ENCODE assay signal across 9 mouse cellular contexts in genomic region chr12:100422286-100422820, GRCm38 (mm10).
DNase-seq lines count a peak whose midpoint lies in the region; ATAC-seq and TF ChIP-seq lines count a peak whose summit lies in the region.
"Had no signal": no experiment of that assay in that cellular context is flagged by ENCODE, and none has a peak within 500 bp of the region (broad histone marks: within the 10 kb centered on the region; RNA-seq: fewer than 3 reads in every experiment).

No protein-coding gene starts in this region.

- POLR2A ChIA-PET in Patski (lab: Charles Lee): interaction anchor here (0.7 kb wide), 1 partner anchor 234 kb away, joined by 3 read pairs; no protein-coding TSS in a partner anchor

- in situ Hi-C loops in Patski (cut with MboI; ENCODE audit: low pct_unique_long_range_greater_than_20kb): loop anchor here (10.0 kb wide), 1 partner anchor 218 kb away; no protein-coding TSS in a partner anchor

- no peak overlapping the region for H3K27ac ChIP-seq in hindbrain, postnatal 0 days
- H3K27ac ChIP-seq in hindbrain, embryonic 11.5 days (ENCODE audit: low read depth, low read length): no peak overlapping the region
- H3K27ac ChIP-seq: liver, embryonic 13.5 days had no signal

- H3K4me1 ChIP-seq in hindbrain, postnatal 0 days (ENCODE audit: insufficient read depth, low read length): 0 out of 2 replicates have a peak, but pooled peaks cover 8% of the 10 kb centered on the region
- H3K4me1 ChIP-seq in hindbrain, embryonic 11.5 days (replicated peaks; ENCODE audit: control insufficient read depth, insufficient read depth, low read length): no peaks in the 10 kb centered on the region
- H3K4me1 ChIP-seq: liver, embryonic 13.5 days had no signal

- no peaks in the 10 kb centered on the region for H3K9me3 ChIP-seq in hindbrain, postnatal 0 days (ENCODE audit: low read length)
- H3K9me3 ChIP-seq in hindbrain, embryonic 11.5 days (ENCODE audit: control insufficient read depth, low read length): no peaks in the 10 kb centered on the region
- H3K9me3 ChIP-seq: liver, embryonic 13.5 days had no signal

- CTCF ChIA-PET in Patski (lab: Charles Lee): interaction anchor here (0.6 to 2.5 kb wide), 4 partner anchors 17 to 221 kb away, joined by 3 to 11 read pairs (median 4); no protein-coding TSS in a partner anchor

- WGBS in hindbrain, postnatal 0 days: 52% methylated on average over 6 of the region's 6 CpGs
- 87% methylated on average over 6 of the region's 6 CpGs for WGBS in hindbrain, embryonic 11.5 days

- H3K4me2 ChIP-seq in hindbrain, postnatal 0 days (ENCODE audit: low read depth, low read length): no peak overlapping the region
- H3K4me2 ChIP-seq in hindbrain, embryonic 11.5 days (replicated peaks; ENCODE audit: low read depth, low read length): no peak overlapping the region
- H3K4me2 ChIP-seq: liver, embryonic 13.5 days had no signal

- DNase-seq in hindbrain, postnatal 0 days (ENCODE audit: low spot score): peak; percentile 29
- no peak for DNase-seq in hindbrain, embryonic 11.5 days (ENCODE audit: low spot score)
- DNase-seq in Patski (ENCODE audit: low read depth, low spot score): no peak
- DNase-seq in cerebellum, postnatal 36 days: peak; percentile 24 to 26
- DNase-seq in kidney, postnatal 36 days: peak; percentile 87 to 92
- DNase-seq in layer of hippocampus, postnatal 14 days (ENCODE audit: low spot score in 2 of 2): no peak
- DNase-seq: liver, embryonic 13.5 days had no signal

- H3K36me3 ChIP-seq in hindbrain, postnatal 0 days (ENCODE audit: insufficient read depth, low read length): no peaks in the 10 kb centered on the region
- no peaks in the 10 kb centered on the region for H3K36me3 ChIP-seq in hindbrain, embryonic 11.5 days (ENCODE audit: control insufficient read depth, insufficient read depth, low read length)
- H3K36me3 ChIP-seq: liver, embryonic 13.5 days had no signal

- no peak overlapping the region for H3K9ac ChIP-seq in hindbrain, postnatal 0 days (replicated peaks; ENCODE audit: low read length)
- no peak overlapping the region for H3K9ac ChIP-seq in hindbrain, embryonic 11.5 days (ENCODE audit: low read depth, low read length)
- H3K9ac ChIP-seq: liver, embryonic 13.5 days had no signal

- H3K4me3 ChIP-seq in hindbrain, postnatal 0 days (ENCODE audit: low read length): no peak overlapping the region
- no peak overlapping the region for H3K4me3 ChIP-seq in hindbrain, embryonic 11.5 days (ENCODE audit: low read depth, low read length)
- H3K4me3 ChIP-seq: liver, embryonic 13.5 days; myocyte had no signal

- H3K27me3 ChIP-seq in hindbrain, postnatal 0 days (ENCODE audit: insufficient read depth, low read length): no peaks in the 10 kb centered on the region
- H3K27me3 ChIP-seq in hindbrain, embryonic 11.5 days (ENCODE audit: control insufficient read depth, insufficient read depth, low read length): no peaks in the 10 kb centered on the region
- H3K27me3 ChIP-seq in Patski: no peaks in the 10 kb centered on the region
- H3K27me3 ChIP-seq: liver, embryonic 13.5 days had no signal

- peak; percentile 44; the same call in 1 of the 2 replicates for ATAC-seq in hindbrain, postnatal 0 days
- no peak for ATAC-seq in hindbrain, embryonic 11.5 days (ENCODE audit: low FRiP score)
- ATAC-seq in Patski: peak; percentile 51
- no peak for ATAC-seq in activated CD4-positive, CD25-positive, alpha-beta regulatory T cell, adult 4 months

- no peak for TF ChIP-seq CTCF in hindbrain, postnatal 0 days (IDR thresholded peaks at IDR 0.05; ENCODE audit: low read depth)
- no peak for TF ChIP-seq CTCF in Patski (IDR thresholded peaks at IDR 0.05)

Comparison
In these comparisons a context has a peak if more than half of its experiments do, and no peak if none do; other contexts are left out.
1. ATAC-seq: peak in hindbrain, postnatal 0 days (single experiment) and Patski (single experiment); none in hindbrain, embryonic 11.5 days (single experiment) and activated CD4-positive, CD25-positive, alpha-beta regulatory T cell, adult 4 months (single experiment).
2. DNase-seq: peak in hindbrain, postnatal 0 days (single experiment), cerebellum, postnatal 36 days (2 of 2) and kidney, postnatal 36 days (2 of 2); none in hindbrain, embryonic 11.5 days (single experiment), Patski (single experiment) and layer of hippocampus, postnatal 14 days (0 of 2).